Mouse (Mus musculus): ENCODE data around the gene Sox5. TPM values are rescaled to one million over a fixed set of nuclear protein-coding genes. Genes with fewer than 3 reads are reported as not detected.

Sox5 gene
- polyA plus RNA-seq, 1 experiment, result 2.8 TPM

DNA sequence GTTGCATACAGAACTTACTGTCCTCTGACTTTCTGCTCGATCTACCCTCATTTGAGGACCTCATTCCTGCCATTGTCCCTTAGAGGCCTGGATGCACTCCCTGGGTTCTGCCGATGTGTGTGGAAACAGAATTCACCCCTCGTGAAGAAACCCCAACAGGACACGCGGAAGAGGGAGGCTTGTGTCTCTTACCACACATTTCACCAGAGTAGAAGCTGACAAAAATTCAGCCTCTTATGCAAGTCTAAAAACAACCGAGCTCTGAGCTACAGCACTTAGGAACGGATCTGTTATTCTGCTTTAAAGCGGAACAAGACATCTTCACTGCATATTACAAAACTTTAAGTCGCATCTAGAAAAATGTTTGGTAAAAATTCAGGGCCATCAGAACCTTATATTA is 618.3 kb downstream of the Sox5 start:
- H3K27ac ChIP-seq (ENCODE audit: insufficient read depth, low read length), result no peak overlapping the region
- no peak overlapping the region for H3K4me3 ChIP-seq (ENCODE audit: insufficient read depth, low read length)
- no peak for TF ChIP-seq POLR2A (IDR thresholded peaks at IDR 0.05; ENCODE audit: low read depth, low read length)
- no peak for TF ChIP-seq CTCF (IDR thresholded peaks at IDR 0.05; ENCODE audit: borderline replicate concordance, insufficient read depth, low read length)

DNA sequence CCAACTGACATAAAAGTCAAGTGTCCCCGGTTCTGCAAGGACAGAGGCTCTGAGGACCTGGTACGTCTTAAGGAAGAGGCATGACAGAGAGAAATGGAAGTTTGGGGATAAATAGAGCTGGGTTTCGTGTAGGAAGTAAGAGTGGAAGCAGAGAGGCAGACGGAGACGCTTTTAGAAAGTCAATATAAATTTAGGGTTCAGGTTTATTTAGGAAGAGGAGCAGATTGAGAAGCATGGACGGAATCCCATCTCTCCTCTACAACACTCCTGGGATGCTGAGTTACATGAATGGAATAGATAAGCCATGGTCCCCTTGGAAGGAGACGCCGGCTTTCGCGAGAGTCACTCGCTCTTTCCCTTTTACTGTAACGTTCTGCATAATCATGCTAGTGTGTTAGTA is 623.1 kb downstream of the Sox5 start:
- no peak for TF ChIP-seq POLR2A (IDR thresholded peaks at IDR 0.05; ENCODE audit: low read depth, low read length)
- TF ChIP-seq CTCF (IDR thresholded peaks at IDR 0.05; ENCODE audit: borderline replicate concordance, insufficient read depth, low read length), result no peak
- Histone ChIP-seq H3K27ac (ENCODE audit: insufficient read depth, low read length) (no peak overlapping the region), H3K4me1 (ENCODE audit: control insufficient read depth, insufficient read depth, low read length) (no peaks in the 10 kb centered on the region), H3K4me3 (ENCODE audit: insufficient read depth, low read length) (no peak overlapping the region)

More for the DNA sequence above, 618.3 kb downstream of the Sox5 start:
- H3K4me1 ChIP-seq (ENCODE audit: control insufficient read depth, insufficient read depth, low read length), result peaks cover 3% of the 10 kb centered on the region; the same call in 1 of the 2 replicates

DNA sequence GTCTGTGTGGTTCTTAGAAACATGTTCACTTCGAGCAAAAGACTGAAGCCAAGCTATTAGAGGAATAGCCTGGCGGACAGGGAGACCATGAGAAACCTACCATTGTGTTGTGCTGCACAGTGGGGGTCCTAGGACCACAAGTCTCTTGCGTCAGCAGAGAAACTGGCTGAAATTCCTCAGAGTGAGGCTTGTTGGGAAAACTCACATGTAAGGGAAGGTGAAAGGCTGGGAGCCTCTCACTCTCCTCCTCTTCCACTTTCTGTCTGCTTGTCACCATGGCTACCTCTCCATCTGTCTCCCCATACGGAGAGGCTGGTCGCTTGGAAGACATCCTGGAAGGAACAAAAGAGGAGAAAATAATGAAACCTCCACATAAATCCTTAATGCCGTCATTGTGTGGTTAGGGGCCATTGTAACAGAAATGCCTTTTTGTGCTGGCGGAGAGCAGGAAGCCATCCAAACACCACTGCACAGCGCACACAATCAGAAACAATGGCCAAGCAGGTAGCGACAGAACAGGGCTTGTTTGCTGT is 626.8 kb downstream of the Sox5 start:
- no peaks in the 10 kb centered on the region for H3K4me1 ChIP-seq (ENCODE audit: control insufficient read depth, insufficient read depth, low read length)
- TF ChIP-seq POLR2A (IDR thresholded peaks at IDR 0.05; ENCODE audit: low read depth, low read length) (no peak), CTCF (IDR thresholded peaks at IDR 0.05; ENCODE audit: borderline replicate concordance, insufficient read depth, low read length) (no peak)
- H3K27ac ChIP-seq (ENCODE audit: insufficient read depth, low read length), result no peak overlapping the region
- H3K4me3 ChIP-seq (ENCODE audit: insufficient read depth, low read length), result no peak overlapping the region

DNA sequence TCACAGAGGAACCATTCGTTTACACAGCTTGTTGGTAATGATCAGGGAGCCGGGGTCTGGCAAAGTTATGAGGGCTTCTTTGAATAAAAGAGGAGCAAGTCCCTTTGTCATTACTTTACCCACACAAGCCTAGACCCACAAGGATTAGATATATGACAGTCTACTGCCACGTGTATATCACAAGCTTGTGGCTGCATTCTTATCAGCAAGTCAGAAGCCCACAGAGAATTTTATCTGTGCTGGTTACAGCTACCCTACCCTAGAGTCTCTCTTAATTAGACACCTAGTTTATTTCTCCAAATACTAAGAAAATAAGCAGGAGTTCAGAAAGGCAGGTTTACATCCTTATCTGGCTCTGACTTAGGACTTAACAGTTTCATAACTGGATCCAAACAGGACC is 629.8 kb downstream of the Sox5 start:
- no peak overlapping the region for H3K4me3 ChIP-seq (ENCODE audit: insufficient read depth, low read length)
- no peaks in the 10 kb centered on the region for H3K4me1 ChIP-seq (ENCODE audit: control insufficient read depth, insufficient read depth, low read length)
- TF ChIP-seq POLR2A (IDR thresholded peaks at IDR 0.05; ENCODE audit: low read depth, low read length), result no peak
- no peak for TF ChIP-seq CTCF (IDR thresholded peaks at IDR 0.05; ENCODE audit: borderline replicate concordance, insufficient read depth, low read length)
- no peak overlapping the region for H3K27ac ChIP-seq (ENCODE audit: insufficient read depth, low read length)

DNA sequence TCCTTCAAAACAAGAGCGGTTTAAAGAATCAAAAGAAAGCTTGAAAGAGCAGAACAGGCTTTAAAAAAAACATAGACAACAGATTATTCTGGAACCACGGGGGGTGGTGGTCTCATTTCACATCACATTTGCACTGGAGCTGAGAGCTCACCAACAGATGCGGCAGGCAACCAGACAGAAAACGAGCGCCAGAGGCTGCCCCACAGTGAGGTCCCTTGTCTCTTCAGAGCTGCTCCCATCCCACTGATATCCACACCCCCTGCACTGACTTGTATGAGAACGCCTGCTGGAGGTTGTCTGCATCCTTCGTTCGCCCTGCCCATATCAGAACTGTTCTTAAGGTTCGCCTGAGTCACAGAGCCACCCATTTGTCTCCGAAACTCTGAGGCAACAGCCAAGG is 630.7 kb downstream of the Sox5 start:
- H3K4me1 ChIP-seq (ENCODE audit: control insufficient read depth, insufficient read depth, low read length), result no peaks in the 10 kb centered on the region
- TF ChIP-seq POLR2A (IDR thresholded peaks at IDR 0.05; ENCODE audit: low read depth, low read length) (no peak), CTCF (IDR thresholded peaks at IDR 0.05; ENCODE audit: borderline replicate concordance, insufficient read depth, low read length) (no peak)
- H3K4me3 ChIP-seq (ENCODE audit: insufficient read depth, low read length), result no peak overlapping the region
- H3K27ac ChIP-seq (ENCODE audit: insufficient read depth, low read length), result no peak overlapping the region

DNA sequence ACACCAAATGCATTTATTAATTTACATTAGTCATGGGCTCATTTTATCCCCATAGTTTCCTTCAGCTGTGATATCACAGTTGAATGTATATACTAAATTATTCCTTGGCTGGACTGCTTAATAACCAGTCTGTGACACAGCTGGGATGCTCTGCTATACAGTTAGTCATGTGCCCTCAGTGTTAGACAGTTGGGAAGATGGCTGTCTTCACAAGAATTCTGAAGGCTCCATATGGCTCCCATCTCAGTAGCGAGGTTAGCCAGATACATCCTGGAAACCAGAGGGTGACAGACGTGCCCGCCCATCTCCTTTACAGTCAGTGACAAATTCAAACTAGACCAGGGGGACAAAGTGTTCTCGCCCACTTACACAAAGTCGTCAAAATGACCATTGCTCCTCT is 644.4 kb downstream of the Sox5 start:
- H3K4me3 ChIP-seq (ENCODE audit: insufficient read depth, low read length), result no peak overlapping the region
- no peak overlapping the region for H3K27ac ChIP-seq (ENCODE audit: insufficient read depth, low read length)
- no peaks in the 10 kb centered on the region for H3K4me1 ChIP-seq (ENCODE audit: control insufficient read depth, insufficient read depth, low read length)
- no peak for TF ChIP-seq POLR2A (IDR thresholded peaks at IDR 0.05; ENCODE audit: low read depth, low read length)
- TF ChIP-seq CTCF (IDR thresholded peaks at IDR 0.05; ENCODE audit: borderline replicate concordance, insufficient read depth, low read length), result no peak

DNA sequence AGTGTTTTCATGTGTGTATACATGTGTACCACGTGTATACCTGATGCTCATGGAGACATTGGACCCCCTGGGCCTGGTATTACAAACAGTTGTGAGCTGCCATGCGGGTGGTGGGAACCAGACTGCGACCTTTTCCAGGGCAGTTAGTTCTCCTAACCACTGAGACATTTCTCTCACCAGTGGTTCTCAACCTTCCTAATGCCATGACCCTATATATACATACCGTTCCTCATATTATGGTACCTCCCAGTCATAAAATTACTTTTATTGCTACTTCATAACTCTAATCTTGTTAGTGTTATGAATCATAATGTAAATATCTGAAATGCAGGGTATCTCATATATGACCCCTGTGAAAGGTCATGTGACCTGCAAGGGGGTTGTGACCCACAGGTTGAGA is 644.9 kb downstream of the Sox5 start:
- Histone ChIP-seq H3K27ac (ENCODE audit: insufficient read depth, low read length) (no peak overlapping the region), H3K4me1 (ENCODE audit: control insufficient read depth, insufficient read depth, low read length) (no peaks in the 10 kb centered on the region), H3K4me3 (ENCODE audit: insufficient read depth, low read length) (no peak overlapping the region)
- TF ChIP-seq POLR2A (IDR thresholded peaks at IDR 0.05; ENCODE audit: low read depth, low read length) (no peak), CTCF (IDR thresholded peaks at IDR 0.05; ENCODE audit: borderline replicate concordance, insufficient read depth, low read length) (no peak)

DNA sequence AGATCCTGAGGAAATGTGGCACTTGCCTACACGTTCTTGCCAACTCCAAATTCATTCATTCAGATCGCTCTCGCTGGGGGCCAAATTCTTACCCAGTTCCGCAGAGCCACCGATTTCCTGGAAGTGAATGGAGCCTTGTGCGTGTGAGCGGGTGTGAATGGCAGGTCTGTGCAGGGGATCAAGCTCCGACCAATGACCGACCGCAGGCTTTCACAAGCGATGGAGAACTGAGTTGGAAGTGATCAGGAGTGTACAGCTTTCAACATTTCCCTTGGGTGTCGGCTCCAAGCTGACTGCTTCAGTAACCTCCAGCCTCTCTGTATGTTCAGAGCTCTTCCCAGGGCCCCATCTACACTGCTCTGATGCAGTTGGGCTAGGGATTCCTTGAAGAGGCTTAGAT is 651.9 kb downstream of the Sox5 start:
- no peak overlapping the region for H3K27ac ChIP-seq (ENCODE audit: insufficient read depth, low read length)
- TF ChIP-seq POLR2A (IDR thresholded peaks at IDR 0.05; ENCODE audit: low read depth, low read length) (no peak), CTCF (IDR thresholded peaks at IDR 0.05; ENCODE audit: borderline replicate concordance, insufficient read depth, low read length) (no peak)

DNA sequence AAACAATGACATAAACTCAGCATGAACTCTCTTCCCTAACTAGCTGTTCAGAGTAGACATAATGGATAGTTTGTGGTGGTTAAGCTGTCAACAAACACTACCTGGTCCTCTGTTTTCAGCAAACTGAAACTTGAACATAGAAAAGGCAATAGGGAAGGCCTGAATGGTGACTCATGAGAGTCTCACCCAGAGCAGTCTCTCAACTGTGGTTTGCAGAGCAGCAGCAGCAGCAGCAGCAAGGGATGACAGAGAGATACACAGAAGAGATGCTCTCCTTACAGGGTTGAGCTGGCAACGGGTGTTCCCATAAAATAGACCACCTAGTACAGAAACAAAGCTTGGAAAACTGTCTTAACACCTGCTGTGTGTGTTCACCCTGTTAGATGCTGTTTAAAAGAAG is 661.8 kb downstream of the Sox5 start:
- TF ChIP-seq CTCF (IDR thresholded peaks at IDR 0.05; ENCODE audit: borderline replicate concordance, insufficient read depth, low read length) (no peak), POLR2A (IDR thresholded peaks at IDR 0.05; ENCODE audit: low read depth, low read length) (no peak)
- no peak overlapping the region for H3K27ac ChIP-seq (ENCODE audit: insufficient read depth, low read length)
- H3K4me3 ChIP-seq (ENCODE audit: insufficient read depth, low read length), result no peak overlapping the region
- no peaks in the 10 kb centered on the region for H3K4me1 ChIP-seq (ENCODE audit: control insufficient read depth, insufficient read depth, low read length)

More for the DNA sequence above, 651.9 kb downstream of the Sox5 start:
- Histone ChIP-seq H3K4me1 (ENCODE audit: control insufficient read depth, insufficient read depth, low read length) (no peaks in the 10 kb centered on the region), H3K4me3 (ENCODE audit: insufficient read depth, low read length) (no peak overlapping the region)

DNA sequence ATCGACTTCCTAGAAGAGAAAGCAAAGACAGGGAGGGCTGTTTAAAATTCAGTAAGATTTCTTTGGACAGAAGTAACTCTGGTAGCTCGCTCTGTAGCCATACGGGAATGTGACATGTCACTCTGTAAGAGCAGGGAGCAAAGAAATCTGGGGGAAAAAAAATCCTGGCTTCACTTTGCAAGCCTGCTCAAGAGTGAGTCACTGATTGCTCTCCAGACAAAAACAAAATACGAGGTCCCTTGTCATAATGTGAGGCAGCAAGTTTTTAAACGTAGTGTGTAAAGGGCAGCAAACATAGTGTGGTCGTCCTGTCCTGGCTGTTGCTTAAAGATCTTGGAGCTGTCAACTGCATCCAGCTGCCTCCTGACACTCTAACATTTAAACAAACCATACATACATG is 665.1 kb downstream of the Sox5 start:
- Histone ChIP-seq H3K4me1 (ENCODE audit: control insufficient read depth, insufficient read depth, low read length) (no peaks in the 10 kb centered on the region), H3K4me3 (ENCODE audit: insufficient read depth, low read length) (no peak overlapping the region), H3K27ac (ENCODE audit: insufficient read depth, low read length) (no peak overlapping the region)
- TF ChIP-seq POLR2A (IDR thresholded peaks at IDR 0.05; ENCODE audit: low read depth, low read length), result no peak
- TF ChIP-seq CTCF (IDR thresholded peaks at IDR 0.05; ENCODE audit: borderline replicate concordance, insufficient read depth, low read length), result no peak

DNA sequence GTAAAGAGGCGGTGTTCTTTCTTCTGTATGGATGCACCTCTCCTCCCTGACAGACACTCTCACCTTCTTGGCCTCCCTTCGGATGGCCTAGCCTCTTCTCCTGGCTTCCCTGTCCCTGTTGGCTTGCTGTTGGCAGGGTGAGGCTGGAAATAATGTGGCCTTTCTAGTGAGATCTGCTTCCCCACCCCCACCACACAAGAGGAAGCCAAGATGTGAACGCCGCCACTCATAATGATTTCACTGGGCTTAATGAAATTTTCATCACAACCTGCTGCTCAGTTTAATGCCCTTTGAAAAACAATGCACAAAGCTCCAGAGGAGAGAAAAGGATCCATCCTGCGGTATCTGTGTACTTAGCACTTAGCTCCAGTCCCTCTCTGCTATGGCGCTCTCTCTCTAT is 670.2 kb downstream of the Sox5 start:
- TF ChIP-seq POLR2A (IDR thresholded peaks at IDR 0.05; ENCODE audit: low read depth, low read length) (no peak), CTCF (IDR thresholded peaks at IDR 0.05; ENCODE audit: borderline replicate concordance, insufficient read depth, low read length) (no peak)
- no peak overlapping the region for H3K27ac ChIP-seq (ENCODE audit: insufficient read depth, low read length)
- H3K4me1 ChIP-seq (ENCODE audit: control insufficient read depth, insufficient read depth, low read length), result no peaks in the 10 kb centered on the region
- H3K4me3 ChIP-seq (ENCODE audit: insufficient read depth, low read length), result no peak overlapping the region

Data from embryonic fibroblast, embryonic 13.5 days (primary cell).